ENCODE assay signal across 8 mouse cellular contexts in the genomic region with DNA sequence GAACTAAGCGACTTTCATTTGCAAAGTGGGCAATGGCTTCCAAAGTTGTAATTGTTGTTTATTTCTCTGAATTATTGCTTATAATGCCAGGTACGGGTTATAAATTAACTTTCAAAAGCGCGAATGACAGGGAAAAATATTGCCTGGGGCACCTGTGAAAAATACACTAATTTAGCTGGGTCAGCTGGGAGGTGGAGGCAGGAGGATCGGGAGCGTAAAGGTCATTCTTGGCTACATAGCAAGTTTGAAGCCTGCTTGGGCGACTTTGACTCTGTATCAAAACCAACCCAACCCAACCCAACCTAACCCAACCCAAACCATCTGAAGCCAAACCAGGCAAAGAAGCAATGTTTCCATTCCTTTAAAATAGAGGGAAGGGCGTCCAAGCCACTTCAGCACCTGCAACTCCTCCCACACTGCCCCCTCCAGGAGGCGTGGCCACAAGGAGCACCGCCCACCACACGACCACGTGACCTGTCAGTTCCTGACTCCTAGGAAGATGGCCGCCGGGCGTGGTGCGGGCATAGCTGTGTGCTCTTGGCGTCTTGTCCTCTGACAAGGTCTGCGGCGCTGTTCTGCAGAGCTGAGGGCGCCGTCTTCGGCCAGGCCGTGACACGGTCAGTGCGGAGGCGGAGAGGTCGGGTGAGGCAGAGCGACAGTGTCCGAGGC. TPM values are rescaled to one million over a fixed set of nuclear protein-coding genes. Genes with fewer than 3 reads are reported as not detected.
A peak's percentile ranks its signal among the peaks of the same experiment; 100 is the strongest.
DNase-seq lines count a peak whose midpoint lies in the region; ATAC-seq lines count a peak whose summit lies in the region.

A gene (plus strand): TSS at position 480 of the 669 bp plus-strand sequence.

- intact Hi-C loops in gastrocnemius, postnatal 14 days (cut with DNase I; ENCODE audit: low total_unique reads) = no loop called here
- intact Hi-C loops in left cerebral cortex, postnatal 10 days (cut with DNase I) = no loop called here

- DNase-seq in adipocyte (ENCODE audit: low spot score) = peak; percentile 92
- DNase-seq in embryo, embryonic 10 days (ENCODE audit: low spot score) = peak; percentile 99
- peak; percentile 96 for DNase-seq in gastrocnemius, postnatal 14 days
- DNase-seq in left cerebral cortex, postnatal 10 days (ENCODE audit: extremely low spot score in 1 of 2, low spot score in 2 of 2) = peak; percentile 90 to 98
- DNase-seq in right cerebral cortex, postnatal 25 days = peak; percentile 92
- DNase-seq in urinary bladder, postnatal 4 days (ENCODE audit: low spot score in 2 of 2) = peak; percentile 89 to 98

- ATAC-seq in inflammation-experienced regulatory T-cells, adult 6 months = peak; percentile 92
- ATAC-seq in megakaryocyte-erythroid progenitor cell, adult 5-6 weeks (replicated peaks; ENCODE audit: low FRiP score, low TSS enrichment, poor library complexity, severe bottlenecking) = peak; percentile 94

RNA-seq across cellular contexts. Expression of the gene that starts here (rescaled TPM):
- total RNA-seq in gastrocnemius, postnatal 14 days (2021) = 10 to 100 TPM; 31.9 to 35.8 TPM
- polyA plus RNA-seq in inflammation-experienced regulatory T-cells, adult 6 months (2017; shearing (Covaris generic)) = 10 to 100 TPM; 14.6 to 16.8 (median 16.3) TPM
- total RNA-seq in left cerebral cortex, postnatal 10 days (2021) = 100 to 1,000 TPM; 323 to 328 TPM
- total RNA-seq in megakaryocyte-erythroid progenitor cell, adult 5-6 weeks (2014; fragmentation: Nextera tagmentation) = 45.2 and 63.7 TPM in 2 replicates
- 42.5 and 95.1 TPM in 2 replicates for total RNA-seq in megakaryocyte-erythroid progenitor cell, adult 5-6 weeks (2017)

Comparison
In these comparisons a context has a peak if more than half of its experiments do, and no peak if none do; other contexts are left out.
1. Peak in every context shown above with its lines: DNase-seq and ATAC-seq.